Mouse (Mus musculus) lung, embryonic 16.5 days (tissue): ENCODE results near the gene Prnp. TPM values are rescaled to one million over a fixed set of nuclear protein-coding genes. Genes with fewer than 3 reads are reported as not detected.

ENCODE experiments used
- ATAC-seq: fragments of 200-750 bp; cut with Nextera tagmentation; 2 replicates; pipeline ENCODE4 v1.8.0; 2017; ENCODE audit warnings: low read depth, mild to moderate bottlenecking, moderate library complexity
- H3K27ac ChIP-seq: fragments of 300-500 bp; sonication (generic); 2 replicates; pipeline ENCODE4 v1.5.1; 2014; ENCODE audit warnings: mild to moderate bottlenecking, control low read depth, low read length
- H3K27me3 ChIP-seq: fragments of 300-500 bp; sonication (generic); 2 replicates; pipeline ENCODE4 v1.6.1; 2014; ENCODE audit warnings: low read depth, low read length, mixed read lengths; ENCODE audit not compliant: control insufficient read depth, insufficient read depth
- H3K36me3 ChIP-seq: fragments of 300-500 bp; sonication (generic); 2 replicates; pipeline ENCODE4 v1.6.1; 2014; ENCODE audit warnings: low read length; ENCODE audit not compliant: control insufficient read depth, insufficient read depth
- H3K4me1 ChIP-seq: fragments of 300-500 bp; sonication (generic); replicated peaks from 2 replicates; pipeline ENCODE4 v1.6.1; 2014; ENCODE audit warnings: low read length, mixed read lengths; ENCODE audit not compliant: control insufficient read depth, insufficient read depth
- H3K4me2 ChIP-seq: fragments of 300-500 bp; sonication (generic); 2 replicates; pipeline ENCODE4 v1.6.1; 2014; ENCODE audit warnings: low read depth, low read length, control low read depth
- H3K4me3 ChIP-seq: fragments of 300-500 bp; sonication (generic); 2 replicates; pipeline ENCODE4 v1.5.1; 2014; ENCODE audit warnings: mild to moderate bottlenecking, low read length, control low read depth
- H3K9ac ChIP-seq: fragments of 300-500 bp; sonication (generic); 2 replicates; pipeline ENCODE4 v1.6.1; 2014; ENCODE audit warnings: low read length, control low read depth
- H3K9me3 ChIP-seq: fragments of 300-500 bp; sonication (generic); 2 replicates; pipeline ENCODE4 v1.6.1; 2016; ENCODE audit warnings: low read length; ENCODE audit not compliant: control insufficient read depth
- WGBS: fragments of 180-500 bp; shearing (Covaris S2); extraction: QIAGEN DNeasy Blood & Tissue Kit; methylation state at CpG from one replicate; pipeline ENCODE4 v1.1.7; 2014; 5-methylcytosine and 5-hydroxymethylcytosine counted together
- polyA plus RNA-seq: library from polyadenylated mRNA; unstranded; fragments of >200 nt; fragmentation: Nextera tagmentation; extraction: Ambion mirVana; gene quantifications from 2 replicates; pipeline ENCODE4 v1.2.1, GENCODE M21; 2015

Prnp gene
- polyA plus RNA-seq, 1 experiment from 2014 or later: 56.7 TPM

- Histone ChIP-seq H3K4me3 (no peak overlapping the region), H3K27me3 (no peaks in the 10 kb centered on the region), H3K4me1 (no peaks in the 10 kb centered on the region), H3K9ac (no peak overlapping the region), H3K36me3 (no peaks in the 10 kb centered on the region), H3K4me2 (no peak overlapping the region), H3K9me3 (no peaks in the 10 kb centered on the region), H3K27ac (no peak overlapping the region)
- 46% methylated on average over 3 of the region's 3 CpGs for WGBS
- no peak for ATAC-seq
Measured at GRCm38 (mm10) chr2:131940506-131940905, 30.8 kb downstream of the Prnp start.

DNA sequence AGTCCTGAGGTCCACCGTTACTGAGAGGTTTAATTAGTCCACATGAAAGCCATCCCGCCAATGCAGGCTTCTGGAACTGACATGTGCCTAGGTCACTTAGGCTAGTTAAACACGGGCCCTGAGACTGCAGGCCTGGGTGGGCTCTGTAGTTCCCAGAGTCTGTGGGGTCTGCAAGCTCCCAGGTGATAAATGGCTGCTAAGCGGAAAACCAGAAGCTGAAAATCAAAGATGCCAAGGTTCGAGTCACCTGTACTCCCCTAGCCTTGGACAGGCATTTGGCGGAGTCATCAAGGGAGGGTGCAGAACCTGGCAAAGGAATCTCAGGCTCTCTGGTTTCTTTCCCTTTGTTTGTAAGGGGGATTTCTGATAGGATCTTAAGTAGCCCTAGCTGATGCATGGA, 31.8 kb downstream of the Prnp start:
- Histone ChIP-seq H3K9me3 (no peaks in the 10 kb centered on the region), H3K4me2 (no peak overlapping the region), H3K36me3 (no peaks in the 10 kb centered on the region), H3K27me3 (no peaks in the 10 kb centered on the region), H3K27ac (no peak overlapping the region), H3K9ac (no peak overlapping the region), H3K4me3 (no peak overlapping the region), H3K4me1 (no peaks in the 10 kb centered on the region)
- 78% methylated on average over 6 of the region's 6 CpGs for WGBS
- no peak for ATAC-seq

GRCm38 (mm10) chr2:131944370-131944769, 34.6 kb downstream of the Prnp start:
- H3K4me2 ChIP-seq: no peak overlapping the region
- no peak overlapping the region for H3K9ac ChIP-seq
- H3K9me3 ChIP-seq: no peaks in the 10 kb centered on the region
- no peak for ATAC-seq
- no peaks in the 10 kb centered on the region for H3K27me3 ChIP-seq
- peaks cover 3% of the 10 kb centered on the region; the same call in 1 of the 2 replicates for H3K4me1 ChIP-seq
- WGBS: 11% methylated on average over 1 of the region's 1 CpGs
- H3K4me3 ChIP-seq: no peak overlapping the region
- H3K36me3 ChIP-seq: no peaks in the 10 kb centered on the region
- H3K27ac ChIP-seq: no peak overlapping the region

DNA sequence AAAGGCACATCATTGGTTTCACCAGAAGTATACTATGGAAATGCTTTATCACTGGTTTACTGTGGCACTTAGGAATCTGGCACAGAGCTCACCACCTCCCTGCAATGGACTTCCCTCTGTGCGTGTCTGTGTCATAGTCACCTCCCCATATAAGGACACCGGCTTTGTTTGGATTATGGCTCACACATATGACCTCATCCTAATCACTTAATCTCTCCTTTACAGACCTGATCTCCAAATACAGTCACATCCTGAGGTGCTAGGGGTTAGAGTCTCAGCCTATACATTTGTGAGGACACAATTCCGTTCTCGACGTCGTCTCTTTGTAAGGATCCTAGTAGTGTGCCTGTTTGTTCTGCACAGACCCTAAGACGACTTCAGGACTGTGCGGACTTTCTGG, 35.5 kb downstream of the Prnp start:
- H3K9me3 ChIP-seq: no peaks in the 10 kb centered on the region
- H3K36me3 ChIP-seq: no peaks in the 10 kb centered on the region
- ATAC-seq: peak; percentile 80
- peak overlapping the region; percentile 55 for H3K27ac ChIP-seq
- H3K4me2 ChIP-seq: no peak overlapping the region
- no peaks in the 10 kb centered on the region for H3K27me3 ChIP-seq
- no peak overlapping the region for H3K4me3 ChIP-seq
- 58% methylated on average over 8 of the region's 8 CpGs for WGBS
- H3K9ac ChIP-seq: no peak overlapping the region
- peaks cover 3% of the 10 kb centered on the region; the same call in 1 of the 2 replicates for H3K4me1 ChIP-seq

DNA sequence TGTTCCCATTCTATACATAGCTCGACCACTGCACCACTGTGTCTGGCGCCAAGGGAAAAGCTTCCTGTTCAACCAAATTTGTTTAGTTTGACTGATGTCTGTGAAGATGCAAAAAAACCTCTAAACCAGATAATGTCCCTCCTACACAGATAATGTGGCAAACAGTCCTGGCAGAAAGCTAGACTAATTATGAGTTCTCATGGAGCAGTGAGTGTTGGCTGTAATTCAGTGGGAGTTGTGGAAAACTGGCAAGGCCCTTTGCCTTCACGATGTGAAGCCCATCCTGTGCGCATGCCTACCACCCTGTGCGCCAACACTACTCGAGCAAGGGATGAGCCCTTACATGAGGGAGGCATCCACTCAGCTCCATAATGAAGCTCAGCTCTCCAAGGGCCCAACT, 36.0 kb downstream of the Prnp start:
- H3K27me3 ChIP-seq: no peaks in the 10 kb centered on the region
- no peak overlapping the region for H3K4me2 ChIP-seq
- peak overlapping the region; percentile 19; the same call in 1 of the 2 replicates for H3K27ac ChIP-seq
- no peak overlapping the region for H3K9ac ChIP-seq
- H3K36me3 ChIP-seq: no peaks in the 10 kb centered on the region
- H3K9me3 ChIP-seq: no peaks in the 10 kb centered on the region
- WGBS: 72% methylated on average over 6 of the region's 6 CpGs
- no peak overlapping the region for H3K4me3 ChIP-seq
- peaks cover 3% of the 10 kb centered on the region; the same call in 1 of the 2 replicates for H3K4me1 ChIP-seq
- no peak; the same call in 1 of the 2 replicates for ATAC-seq

DNA sequence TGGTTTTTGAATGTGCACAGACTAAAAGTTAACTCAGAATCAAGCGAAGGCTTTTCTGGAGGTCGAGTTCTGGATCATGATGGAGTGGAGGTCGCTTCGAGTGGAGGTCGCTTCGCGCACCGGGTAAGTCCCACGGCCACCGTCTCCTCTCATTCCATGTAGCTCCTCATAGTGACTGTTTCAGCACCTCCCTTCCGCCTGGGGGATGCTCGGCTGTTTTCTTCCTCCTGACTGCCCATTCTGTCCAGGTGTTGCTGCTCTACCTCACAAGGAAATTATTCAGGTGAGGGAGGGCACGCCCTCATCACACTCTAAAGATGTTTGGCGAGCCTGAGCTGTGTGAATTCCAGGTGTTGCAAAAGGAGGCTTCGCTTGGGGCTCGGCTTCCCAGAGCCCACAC, 36.6 kb downstream of the Prnp start:
- Histone ChIP-seq H3K9ac (no peak overlapping the region), H3K9me3 (no peaks in the 10 kb centered on the region), H3K27ac (peak overlapping the region; percentile 19; the same call in 1 of the 2 replicates), H3K4me1 (peaks cover 3% of the 10 kb centered on the region; the same call in 1 of the 2 replicates), H3K4me3 (no peak overlapping the region), H3K4me2 (no peak overlapping the region), H3K27me3 (no peaks in the 10 kb centered on the region), H3K36me3 (no peaks in the 10 kb centered on the region)
- WGBS: 74% methylated on average over 16 of the region's 16 CpGs
- ATAC-seq: no peak

- Histone ChIP-seq H3K9ac (no peak overlapping the region), H3K9me3 (no peaks in the 10 kb centered on the region), H3K4me1 (peaks cover 3% of the 10 kb centered on the region; the same call in 1 of the 2 replicates), H3K27me3 (no peaks in the 10 kb centered on the region), H3K4me2 (no peak overlapping the region), H3K4me3 (no peak overlapping the region), H3K36me3 (no peaks in the 10 kb centered on the region), H3K27ac (0 out of 2 replicates have a peak overlapping the region, but pooled peaks have one; percentile 19)
- WGBS: 68% methylated on average over 3 of the region's 3 CpGs
- no peak for ATAC-seq
Measured at GRCm38 (mm10) chr2:131948156-131948555, 38.4 kb downstream of the Prnp start.

- Histone ChIP-seq H3K27ac (peak overlapping the region; percentile 26), H3K4me3 (no peak overlapping the region), H3K9ac (no peak overlapping the region), H3K36me3 (no peaks in the 10 kb centered on the region), H3K9me3 (no peaks in the 10 kb centered on the region), H3K4me2 (no peak overlapping the region), H3K4me1 (peaks cover 3% of the 10 kb centered on the region; the same call in 1 of the 2 replicates), H3K27me3 (no peaks in the 10 kb centered on the region)
- WGBS: 59% methylated on average over 11 of the region's 11 CpGs
- no peak for ATAC-seq
Measured at GRCm38 (mm10) chr2:131948916-131949639, 39.4 kb downstream of the Prnp start.

- H3K27ac ChIP-seq: 0 out of 2 replicates have a peak overlapping the region, but pooled peaks have one; percentile 7
- 32% methylated on average over 9 of the region's 9 CpGs for WGBS
- H3K4me3 ChIP-seq: no peak overlapping the region
- H3K27me3 ChIP-seq: no peaks in the 10 kb centered on the region; the same call in 1 of the 2 replicates
- no peak for ATAC-seq
- no peak overlapping the region for H3K4me2 ChIP-seq
- no peaks in the 10 kb centered on the region for H3K9me3 ChIP-seq
- H3K9ac ChIP-seq: no peak overlapping the region
- H3K36me3 ChIP-seq: no peaks in the 10 kb centered on the region
- peaks cover 6% of the 10 kb centered on the region for H3K4me1 ChIP-seq
Measured at GRCm38 (mm10) chr2:131949767-131950597, 40.3 kb downstream of the Prnp start.
